Mouse (Mus musculus): ENCODE results near the gene Tmem47.

The Tmem47 gene

GRCm38 (mm10) chrX:81070210-81070803, at the start of gene Tmem47:
Gene Tmem47, plus strand, starts transcription at chrX:81070698.
- DNase-seq: peak; percentile 91

- DNase-seq: peak; percentile 39
These were observed 435 bp downstream of the Tmem47 start for GRCm38 (mm10) chrX:81070804-81071461.

- peak; percentile 29 for DNase-seq
These were observed 1.5 kb downstream of the Tmem47 start for GRCm38 (mm10) chrX:81071746-81072640.

- DNase-seq: peak; percentile 34
These were observed 2.2 kb downstream of the Tmem47 start for GRCm38 (mm10) chrX:81072651-81073050.

- no peak for DNase-seq
These were observed 3.3 kb downstream of the Tmem47 start for GRCm38 (mm10) chrX:81073834-81074233.

GRCm38 (mm10) chrX:81078522-81078921, 8.0 kb downstream of the Tmem47 start:
- no peak for DNase-seq

- DNase-seq: no peak
These were observed 10.5 kb downstream of the Tmem47 start for GRCm38 (mm10) chrX:81080996-81081395.

GRCm38 (mm10) chrX:81085025-81085752, 14.7 kb downstream of the Tmem47 start:
- DNase-seq: peak; percentile 58

GRCm38 (mm10) chrX:81147416-81147815, 76.9 kb downstream of the Tmem47 start:
- DNase-seq: no peak

Data from embryo, embryonic 11 days (tissue).